Comparison of ENCODE assay signal across 18 mouse cellular contexts in genomic region chr10:124091364-124091763, GRCm38 (mm10).
"Had no signal": no experiment of that assay in that cellular context is flagged by ENCODE, and none has a peak within 500 bp of the region (broad histone marks: within the 10 kb centered on the region; RNA-seq: fewer than 3 reads in every experiment).

No protein-coding gene starts in this region.

- H3K36me3 ChIP-seq: intestine, embryonic 15.5 days; limb, embryonic 12.5 days; limb, embryonic 15.5 days; stomach, embryonic 15.5 days had no signal

- H3K27me3 ChIP-seq: intestine, embryonic 15.5 days; limb, embryonic 12.5 days; limb, embryonic 15.5 days; stomach, embryonic 15.5 days had no signal

- ATAC-seq: intestine, embryonic 15.5 days; liver, postnatal 0 days; lung, postnatal 0 days had no signal

- H3K9me3 ChIP-seq: intestine, embryonic 15.5 days; limb, embryonic 15.5 days; stomach, embryonic 15.5 days had no signal

- H3K9ac ChIP-seq: intestine, embryonic 15.5 days; limb, embryonic 12.5 days; limb, embryonic 15.5 days; liver, embryonic 14.5 days; liver, postnatal 0 days; lung, embryonic 14.5 days; stomach, embryonic 15.5 days had no signal

- DNase-seq: kidney, adult 18-20 months; kidney, adult 9 months; kidney, postnatal 14 days; kidney, postnatal 4 days; left cerebral cortex, postnatal 4 days; liver, postnatal 0 days; lung, embryonic 14.5 days; right cerebral cortex, postnatal 25 days; spleen, adult 18-20 months; thymus, postnatal 25 days had no signal

- H3K4me2 ChIP-seq: intestine, embryonic 15.5 days; limb, embryonic 12.5 days; limb, embryonic 15.5 days; liver, embryonic 11.5 days; lung, embryonic 14.5 days; stomach, embryonic 15.5 days had no signal

- H3K27ac ChIP-seq: intestine, embryonic 15.5 days; limb, embryonic 12.5 days; limb, embryonic 15.5 days; liver, embryonic 14.5 days; macrophage; stomach, embryonic 15.5 days had no signal

- H3K4me3 ChIP-seq: intestine, embryonic 15.5 days; limb, embryonic 12.5 days; limb, embryonic 15.5 days; stomach, embryonic 15.5 days had no signal

- H3K4me1 ChIP-seq: intestine, embryonic 15.5 days; limb, embryonic 12.5 days; limb, embryonic 15.5 days; stomach, embryonic 15.5 days had no signal
